Mouse (Mus musculus) splenic B cell, adult 2 months (primary cell): Measurements from ENCODE around the gene Midn.

Source experiments
- DNase-seq: peaks from one replicate; pipeline ENCODE4 v3.0.0-alpha.2; 2011; ENCODE audit warnings: low read depth, low spot score
- H3K27me3 ChIP-seq: 2 replicates; pipeline ENCODE4 v1.6.1; 2012; ENCODE audit warnings: mild to moderate bottlenecking, low read length, moderate library complexity, mixed read lengths; ENCODE audit not compliant: control insufficient read depth, poor library complexity, insufficient read depth, severe bottlenecking
- H3K36me3 ChIP-seq: 2 replicates; pipeline ENCODE4 v1.6.1; 2012; ENCODE audit warnings: mild to moderate bottlenecking, low read length, moderate library complexity, mixed read lengths; ENCODE audit not compliant: control insufficient read depth, poor library complexity, insufficient read depth, severe bottlenecking

Gene Midn

GRCm38 (mm10) chr10:80173358-80173757, 25.3 kb downstream of the Midn start:
- Histone ChIP-seq H3K36me3 (peaks cover 11% of the 10 kb centered on the region), H3K27me3 (no peaks in the 10 kb centered on the region)
- no peak for DNase-seq

DNA sequence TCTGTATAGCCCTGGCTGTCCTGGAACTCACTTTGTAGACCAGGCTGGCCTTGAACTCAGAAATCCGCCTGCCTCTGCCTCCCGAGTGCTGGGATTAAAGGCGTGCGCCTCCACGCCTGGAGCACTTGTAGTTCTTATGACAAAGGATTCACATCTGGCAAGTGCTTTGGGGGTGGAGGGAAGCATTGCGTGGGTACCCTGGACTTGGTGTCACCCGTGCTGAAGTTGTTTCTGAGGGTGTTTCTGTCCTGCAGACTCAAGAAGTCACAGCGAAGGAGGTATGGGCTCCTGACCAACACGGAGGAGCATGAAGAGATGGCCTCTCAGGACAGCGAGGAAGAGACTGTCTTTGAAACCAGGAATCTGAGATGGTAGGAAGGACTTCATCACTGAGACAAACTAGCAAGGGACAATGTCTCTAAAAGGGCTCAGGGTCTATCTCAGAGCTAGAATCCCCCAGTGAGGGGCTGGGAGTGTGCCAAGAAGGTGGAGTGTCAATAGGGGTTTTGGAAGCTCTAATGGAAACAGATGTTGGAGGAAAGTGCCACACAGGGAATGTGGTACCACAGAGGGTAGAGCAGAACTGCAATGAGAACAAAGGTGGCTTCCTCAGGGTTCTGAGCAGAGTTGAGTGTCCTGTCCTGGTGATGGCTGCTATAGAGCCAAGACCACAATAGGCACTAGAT, 26.0 kb downstream of the Midn start:
- no peaks in the 10 kb centered on the region for H3K27me3 ChIP-seq

GRCm38 (mm10) chr10:80174705-80175104, 26.6 kb downstream of the Midn start:
- H3K36me3 ChIP-seq, result peaks cover 11% of the 10 kb centered on the region
- peak; percentile 78 for DNase-seq
- H3K27me3 ChIP-seq, result no peaks in the 10 kb centered on the region

More for the DNA sequence above, 26.0 kb downstream of the Midn start:
- DNase-seq, result no peak
- H3K36me3 ChIP-seq, result peaks cover 11% of the 10 kb centered on the region

GRCm38 (mm10) chr10:80175536-80176269, 27.6 kb downstream of the Midn start:
- peak; percentile 73 for DNase-seq
- H3K27me3 ChIP-seq, result no peaks in the 10 kb centered on the region
- H3K36me3 ChIP-seq, result peaks cover 6% of the 10 kb centered on the region

DNA sequence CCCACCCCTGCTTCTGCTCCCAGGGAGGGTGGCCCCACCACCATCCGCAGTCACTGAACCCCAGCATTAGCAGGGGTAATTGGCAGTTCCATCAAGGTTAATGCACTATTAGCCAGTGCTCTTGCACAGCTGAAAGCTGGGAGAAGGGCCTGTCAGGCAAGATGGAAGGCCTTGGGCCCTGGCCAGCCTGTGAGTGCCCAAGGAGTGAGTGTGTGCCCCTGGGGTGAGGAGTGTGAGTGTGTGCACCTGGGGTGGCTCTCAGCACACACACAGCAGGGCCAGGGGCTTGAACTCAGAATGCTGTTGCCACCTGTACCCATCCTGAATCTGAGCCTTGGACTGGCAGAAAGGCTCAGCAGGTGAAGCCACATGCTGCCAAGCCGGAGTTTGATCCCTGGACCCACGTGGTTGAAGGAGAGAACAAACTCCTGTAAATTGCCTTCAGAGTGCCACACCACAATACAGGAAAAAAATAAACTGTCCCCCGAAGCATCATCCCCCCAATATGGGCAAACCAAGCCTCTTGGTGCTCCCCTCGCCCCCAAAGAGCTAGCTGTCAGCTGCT, 28.3 kb downstream of the Midn start:
- no peak for DNase-seq
- H3K27me3 ChIP-seq, result no peaks in the 10 kb centered on the region
- peaks cover under 1% of the 10 kb centered on the region; the same call in 1 of the 2 replicates for H3K36me3 ChIP-seq

DNA sequence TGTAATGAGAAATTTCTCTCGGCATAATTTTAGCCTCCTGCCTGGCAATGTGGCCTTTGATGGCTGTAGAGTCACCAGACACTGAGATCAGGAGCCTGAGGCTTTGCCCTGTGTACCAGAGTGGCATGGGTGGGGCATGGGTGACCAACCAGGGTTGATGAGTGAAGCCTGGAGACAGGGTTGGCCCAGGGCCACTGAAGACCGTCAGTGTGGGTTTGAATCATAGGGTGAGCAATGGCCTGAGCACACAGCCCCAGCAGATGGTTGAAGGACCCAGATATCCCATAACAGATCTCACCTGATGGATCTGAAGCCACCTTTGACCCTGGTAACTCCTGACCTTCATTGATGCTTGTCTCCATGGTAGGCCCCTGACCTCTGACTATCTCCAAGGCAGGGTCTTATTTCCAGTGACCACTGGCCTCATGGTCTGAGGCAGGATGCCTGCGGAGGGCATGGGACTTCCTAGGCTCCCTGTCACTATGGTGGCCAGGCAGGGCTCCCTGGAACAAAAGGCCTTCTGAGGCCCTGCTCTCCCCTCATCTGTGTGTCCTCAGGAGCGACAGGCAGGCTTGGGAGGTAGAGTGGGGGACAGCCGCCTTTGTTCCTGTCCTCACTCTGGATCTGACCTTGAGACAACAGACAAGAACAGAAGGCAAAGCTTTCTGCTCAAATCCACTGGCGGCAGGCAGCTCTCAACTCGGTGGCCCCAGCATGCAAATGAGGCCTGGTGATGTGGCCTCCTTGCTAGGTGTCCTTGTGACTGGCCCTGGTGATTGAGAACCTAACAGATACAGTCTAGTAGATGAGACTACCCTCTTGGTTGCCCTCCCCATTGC, 29.6 kb downstream of the Midn start:
- DNase-seq, result no peak
- Histone ChIP-seq H3K27me3 (no peaks in the 10 kb centered on the region), H3K36me3 (no peaks in the 10 kb centered on the region)

GRCm38 (mm10) chr10:80179068-80180051, 31.3 kb downstream of the Midn start, which contains the start of gene Efna2:
TSS of gene Efna2 (plus strand) at chr10:80179482.
- Histone ChIP-seq H3K36me3 (no peaks in the 10 kb centered on the region), H3K27me3 (no peaks in the 10 kb centered on the region)
- DNase-seq, result no peak

DNA sequence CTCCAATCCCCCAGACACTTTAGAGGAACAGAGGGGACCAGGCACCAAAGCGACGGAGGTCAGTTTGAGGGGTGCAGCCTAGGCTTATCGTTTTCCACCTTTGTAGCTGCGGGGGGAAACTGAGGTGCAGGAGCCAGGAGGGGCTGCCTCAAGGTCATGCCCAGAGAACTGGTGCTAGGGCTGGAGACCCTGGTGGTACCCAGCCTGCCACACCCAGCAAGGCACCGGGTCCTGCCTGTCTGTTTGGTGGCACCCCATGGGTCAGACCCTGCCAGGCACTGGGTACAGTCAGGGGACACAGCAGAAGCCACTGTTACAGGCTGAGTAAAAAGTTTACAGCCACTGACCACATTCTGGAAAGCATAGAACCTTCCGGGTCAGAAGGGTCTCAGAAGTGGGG, 32.2 kb downstream of the Midn start:
- Histone ChIP-seq H3K27me3 (no peaks in the 10 kb centered on the region), H3K36me3 (no peaks in the 10 kb centered on the region)
- no peak for DNase-seq

DNA sequence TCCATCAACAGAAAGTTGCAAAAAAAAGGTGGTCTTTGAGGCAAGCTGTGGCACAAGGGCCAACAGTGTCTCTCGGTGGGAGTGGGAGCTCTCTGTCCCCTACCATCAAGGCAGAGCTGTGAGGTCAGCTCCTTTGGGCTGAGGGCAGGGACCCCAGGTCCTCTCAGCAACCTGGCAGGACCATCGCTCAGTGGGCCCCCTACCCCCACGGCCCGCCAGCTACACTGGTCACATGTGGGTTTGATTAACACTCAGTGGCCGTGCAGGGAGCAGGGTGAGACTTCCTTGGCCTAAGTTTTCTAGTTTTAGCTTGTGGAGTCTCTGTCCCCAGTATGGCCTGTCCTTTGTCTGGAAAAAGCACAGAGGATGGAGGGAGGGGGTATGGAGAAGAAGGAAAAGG, 32.8 kb downstream of the Midn start:
- no peak for DNase-seq
- Histone ChIP-seq H3K27me3 (no peaks in the 10 kb centered on the region), H3K36me3 (no peaks in the 10 kb centered on the region)

- DNase-seq, result no peak
These were observed 34.5 kb downstream of the Midn start for GRCm38 (mm10) chr10:80182547-80182946.

GRCm38 (mm10) chr10:80186649-80187048, 38.6 kb downstream of the Midn start:
- DNase-seq, result no peak
- Histone ChIP-seq H3K27me3 (peaks cover 2% of the 10 kb centered on the region), H3K36me3 (no peaks in the 10 kb centered on the region)

More at GRCm38 (mm10) chr10:80182547-80182946, 34.5 kb downstream of the Midn start:
- Histone ChIP-seq H3K36me3 (no peaks in the 10 kb centered on the region), H3K27me3 (peaks cover 2% of the 10 kb centered on the region)

DNA sequence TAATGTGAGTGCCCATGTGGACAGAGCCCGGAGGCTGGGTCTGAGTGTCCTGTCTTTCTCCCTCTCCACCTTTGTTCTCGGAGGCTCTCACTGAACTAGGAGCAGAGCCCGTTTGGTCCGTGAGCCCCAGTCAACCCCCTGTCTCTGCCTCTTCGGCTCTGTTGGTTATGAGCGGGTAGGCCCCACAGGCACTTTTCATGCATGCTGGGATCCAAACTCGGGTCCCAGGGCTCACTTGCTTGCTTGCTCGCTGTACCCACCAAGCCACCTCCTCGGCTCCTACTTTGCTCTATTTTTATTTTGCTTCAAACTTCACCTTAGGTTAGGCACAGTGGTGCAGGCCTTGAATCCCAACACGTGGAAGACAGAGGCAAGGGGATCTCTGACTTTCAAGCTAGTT, 39.7 kb downstream of the Midn start:
- H3K36me3 ChIP-seq, result no peaks in the 10 kb centered on the region
- peaks cover 2% of the 10 kb centered on the region for H3K27me3 ChIP-seq
- DNase-seq, result no peak

DNA sequence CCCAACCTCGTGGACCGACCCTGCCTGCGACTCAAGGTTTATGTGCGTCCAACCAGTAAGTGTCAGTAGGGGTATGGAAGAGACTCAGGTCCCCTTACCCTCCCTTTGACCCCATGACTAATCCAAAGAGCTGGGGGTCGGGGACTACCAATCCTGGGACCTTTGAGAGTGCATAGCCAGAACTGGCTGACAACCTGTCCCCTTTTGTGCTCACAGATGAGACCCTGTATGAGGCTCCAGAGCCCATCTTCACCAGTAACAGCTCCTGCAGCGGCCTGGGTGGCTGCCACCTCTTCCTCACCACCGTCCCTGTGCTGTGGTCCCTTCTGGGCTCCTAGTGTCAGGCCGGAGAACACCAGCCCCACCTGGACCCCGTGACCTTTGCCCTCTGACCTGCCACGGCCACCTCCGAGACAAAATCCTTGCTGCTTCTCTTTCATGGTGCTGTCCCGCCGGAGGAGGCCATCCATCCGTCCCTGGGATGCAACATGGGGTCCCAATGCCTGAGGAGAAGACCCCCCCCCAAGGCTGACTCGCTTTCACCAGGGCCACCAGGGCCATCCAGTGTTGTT, 40.5 kb downstream of the Midn start:
- no peak for DNase-seq
- Histone ChIP-seq H3K27me3 (peaks cover 2% of the 10 kb centered on the region), H3K36me3 (no peaks in the 10 kb centered on the region)
